Mouse (Mus musculus) small intestine, adult 2 months (tissue): ENCODE measurements at regions not wholly inside any gene's neighbourhood (a gene's known extent, or its start where the extent isn't known, plus 50 kb on each side); places are given as distances from the start of the nearest gene placed in this dataset.

Experiments
- CTCF ChIP-seq: fragments of 200-500 bp; IDR thresholded peaks from 2 replicates; pipeline ENCODE4 v1.5.1; 2012; ENCODE audit warnings: low read depth, mild to moderate bottlenecking, control low read depth, inconsistent platforms, low read length, moderate library complexity, mixed read lengths; ENCODE audit not compliant: insufficient replicate concordance, insufficient read length; ENCODE audit errors: extremely low read depth
- POLR2A ChIP-seq: fragments of 200-500 bp; IDR thresholded peaks from 2 replicates; pipeline ENCODE4 v1.6.1; 2012; ENCODE audit warnings: low read depth, mild to moderate bottlenecking, control low read depth, inconsistent platforms, low read length, moderate library complexity

DNA sequence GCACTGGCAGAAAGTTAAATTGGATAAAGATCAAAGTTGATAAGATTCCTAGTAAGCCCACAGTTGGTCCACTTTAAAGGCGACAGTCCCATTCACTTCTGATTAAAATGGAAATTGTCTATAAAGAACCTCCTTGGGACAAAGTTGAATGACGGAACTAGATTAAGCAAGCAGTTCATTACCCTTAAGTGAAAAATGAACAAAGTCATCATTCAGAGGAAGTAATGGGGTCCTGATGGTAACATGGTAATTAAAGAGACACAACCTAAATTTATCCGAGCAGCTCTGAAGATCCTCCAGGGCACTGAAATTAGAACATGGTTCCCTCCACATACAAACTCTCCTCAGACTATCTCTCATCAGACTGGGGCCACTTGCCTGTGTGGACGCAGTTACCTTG lies 116.4 kb upstream of the Nabp1 start:
- TF ChIP-seq CTCF (no peak), POLR2A (no peak)
